Mouse (Mus musculus): ENCODE measurements around the gene Naa80.
A peak's percentile ranks its signal among the peaks of the same experiment; 100 is the strongest.

Gene Naa80

DNA sequence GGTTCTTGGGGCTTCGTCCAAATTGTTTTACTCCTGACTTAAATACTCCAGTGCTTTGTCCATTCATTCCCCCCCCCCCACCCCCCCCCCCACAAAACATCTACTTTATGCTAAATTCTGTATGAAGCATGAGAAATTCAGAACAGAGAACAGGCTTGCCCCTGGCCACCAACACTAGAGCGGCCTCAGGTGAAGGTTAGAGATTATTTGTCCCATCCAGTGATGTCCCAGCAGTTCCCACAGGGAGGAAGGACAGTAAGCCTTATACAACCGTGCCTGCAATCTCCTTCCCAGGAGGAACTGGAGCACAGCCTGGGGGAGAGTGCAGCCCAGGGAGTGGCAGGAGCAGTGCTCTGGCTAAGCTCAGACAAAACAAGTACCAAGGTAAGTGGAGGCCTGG is at the start of gene Naa80:
Gene Naa80, plus strand, starts transcription at position 301 of the 400 bp plus-strand sequence.
- DNase-seq (ENCODE audit: low spot score): no peak

DNA sequence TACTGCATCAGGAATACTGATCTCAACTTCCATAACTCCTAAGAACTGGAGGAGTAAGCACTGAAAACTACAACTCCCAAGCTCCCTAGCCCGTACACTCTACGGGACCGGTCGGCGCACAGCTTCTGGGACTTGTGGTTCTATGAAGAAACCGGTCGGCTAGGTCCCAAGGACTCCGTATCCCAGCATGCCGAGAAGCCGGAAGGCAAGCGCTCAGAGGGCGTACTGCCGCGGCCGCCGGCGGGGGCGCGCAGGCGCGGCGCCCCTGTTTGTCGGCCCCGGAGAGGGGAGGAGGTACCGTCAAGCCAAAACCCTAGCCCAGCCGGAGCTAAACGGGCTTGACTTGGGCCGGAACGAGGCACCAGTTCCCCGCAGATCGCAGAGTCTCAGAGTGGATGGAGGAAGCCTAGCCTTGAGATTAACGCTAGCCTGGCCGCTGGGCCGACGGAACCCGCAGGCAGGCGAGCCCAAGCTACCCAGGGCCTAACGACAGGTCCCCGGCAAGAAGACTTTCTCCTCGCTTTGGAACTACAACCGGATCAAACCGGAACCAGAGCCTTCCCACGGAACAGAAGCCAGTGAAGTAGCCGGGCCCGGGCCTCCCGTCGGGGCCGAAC is 44.8 kb upstream of the Naa80 start, which contains the start of gene Tmem115:
Gene Tmem115, plus strand, starts transcription at position 155 of the 617 bp plus-strand sequence.
- peak; percentile 90 for DNase-seq (ENCODE audit: low spot score)

DNA sequence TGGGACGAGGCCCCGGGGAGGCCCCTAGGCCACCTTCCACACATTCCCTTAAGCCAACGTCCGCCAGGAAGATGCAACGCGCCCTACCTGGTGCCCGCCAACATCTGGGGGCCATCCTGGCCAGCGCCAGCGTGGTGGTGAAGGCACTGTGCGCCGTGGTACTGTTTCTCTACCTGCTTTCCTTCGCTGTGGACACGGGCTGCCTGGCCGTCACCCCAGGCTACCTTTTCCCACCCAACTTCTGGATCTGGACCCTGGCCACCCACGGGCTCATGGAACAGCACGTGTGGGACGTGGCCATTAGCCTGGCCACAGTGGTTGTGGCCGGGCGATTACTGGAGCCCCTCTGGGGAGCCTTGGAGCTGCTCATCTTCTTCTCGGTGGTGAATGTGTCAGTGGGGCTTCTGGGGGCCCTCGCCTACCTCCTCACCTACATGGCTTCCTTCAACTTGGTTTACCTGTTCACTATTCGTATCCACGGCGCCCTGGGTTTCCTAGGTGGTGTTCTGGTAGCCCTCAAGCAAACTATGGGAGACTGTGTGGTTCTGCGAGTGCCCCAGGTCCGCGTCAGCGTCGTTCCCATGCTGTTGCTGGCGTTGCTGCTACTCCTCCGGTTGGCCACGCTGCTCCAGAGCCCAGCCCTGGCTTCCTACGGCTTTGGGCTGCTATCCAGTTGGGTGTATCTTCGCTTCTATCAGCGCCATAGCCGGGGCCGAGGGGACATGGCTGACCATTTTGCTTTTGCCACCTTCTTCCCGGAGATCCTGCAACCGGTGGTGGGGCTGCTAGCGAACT is 44.1 kb upstream of the Naa80 start:
- no peak for DNase-seq (ENCODE audit: low spot score)

DNA sequence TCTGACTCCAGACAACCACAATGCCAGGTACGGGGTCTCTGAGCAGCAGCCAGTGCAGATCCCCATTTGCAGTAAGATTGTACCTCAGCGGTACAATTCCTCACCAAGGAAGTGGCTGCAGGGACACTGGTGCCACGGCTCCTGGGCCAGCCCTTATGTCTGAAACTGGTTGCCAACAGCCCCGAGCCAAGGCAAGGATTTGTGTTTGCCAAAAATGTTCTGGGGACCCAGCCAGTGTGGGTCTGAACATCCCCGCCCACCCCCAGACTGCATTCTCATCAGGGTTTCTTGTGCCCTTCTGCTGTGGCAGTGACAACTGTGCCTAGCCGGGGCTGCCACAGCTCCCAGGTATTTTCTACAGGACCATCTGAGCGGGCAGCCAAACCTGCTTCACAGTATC is 40.5 kb upstream of the Naa80 start:
- no peak for DNase-seq (ENCODE audit: low spot score)

DNA sequence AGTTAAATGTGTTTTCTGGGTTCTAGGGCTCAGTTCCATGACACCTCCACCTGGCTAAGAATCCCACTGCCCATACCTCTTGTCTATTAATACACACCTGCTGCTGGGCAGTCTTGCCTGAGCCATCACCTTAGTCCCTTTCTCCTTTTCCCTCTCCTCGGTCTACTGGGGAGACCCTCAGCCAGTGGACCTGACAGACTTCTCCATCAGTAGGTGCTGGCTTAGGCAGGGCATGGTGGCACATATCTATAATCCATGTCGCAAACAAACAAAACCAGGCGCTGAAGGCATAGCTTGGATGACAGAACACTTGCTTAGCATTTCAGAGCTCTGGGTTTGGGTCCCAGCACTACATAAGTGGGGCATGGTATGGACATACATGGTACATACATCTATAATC is 40.0 kb upstream of the Naa80 start:
- DNase-seq (ENCODE audit: low spot score): no peak

DNA sequence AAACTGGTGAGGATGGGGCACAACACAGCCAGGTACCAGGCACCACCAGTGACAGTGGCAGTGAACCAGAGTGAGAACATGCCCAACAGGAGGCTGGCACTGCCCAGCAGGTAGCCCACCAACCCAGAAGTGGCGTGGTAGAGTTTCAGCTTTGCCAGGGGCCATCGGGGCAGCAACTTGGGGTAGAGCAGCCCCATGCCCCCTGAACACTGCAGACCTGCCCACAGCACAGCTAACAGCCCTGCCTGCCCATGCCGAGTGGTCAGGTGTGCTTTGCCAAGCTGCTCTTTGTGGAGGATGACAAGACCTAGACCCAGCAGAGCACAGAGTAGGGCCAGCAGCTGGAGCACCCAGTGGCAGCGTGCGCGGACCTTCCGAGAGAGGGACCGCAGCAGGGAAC is 38.7 kb upstream of the Naa80 start:
- no peak for DNase-seq (ENCODE audit: low spot score)

DNA sequence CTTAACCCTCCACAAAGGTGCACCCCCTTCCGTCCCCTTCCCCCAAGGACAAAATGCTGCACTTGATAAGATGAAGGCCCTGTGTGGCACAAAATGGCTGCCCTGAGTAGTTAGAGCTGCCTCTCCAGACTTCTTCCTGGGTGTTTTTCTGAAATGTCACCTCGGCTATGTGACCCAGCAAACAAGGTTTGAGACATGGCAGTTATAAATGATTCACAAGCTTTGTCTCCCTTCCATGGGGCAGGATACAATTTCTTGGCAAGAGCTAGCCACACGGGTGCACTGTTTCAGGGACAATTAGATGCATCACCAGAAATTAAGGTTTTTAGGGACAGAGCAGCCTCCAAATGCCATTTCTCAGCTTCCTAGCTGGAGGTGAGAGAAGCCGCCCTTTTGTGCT is 38.3 kb upstream of the Naa80 start:
- no peak for DNase-seq (ENCODE audit: low spot score)

DNA sequence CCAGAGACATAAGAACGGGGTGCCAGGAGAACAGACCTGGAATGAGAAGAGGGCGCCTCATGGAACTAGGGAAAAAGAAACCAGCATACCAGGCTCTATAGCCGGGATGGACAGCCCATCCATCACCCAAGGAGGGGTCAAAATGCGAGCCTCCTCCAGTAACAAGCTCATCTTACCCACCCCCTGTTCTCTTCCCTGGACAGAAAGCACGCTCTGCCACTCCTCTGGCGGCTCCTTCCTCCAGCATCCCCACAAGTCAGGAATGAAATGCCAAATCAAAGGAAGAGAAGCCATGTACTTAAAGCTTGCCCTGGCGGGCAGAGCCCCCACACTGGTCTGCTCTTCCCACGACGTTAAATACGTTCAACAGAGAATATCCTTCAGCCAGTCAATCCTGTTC is 37.7 kb upstream of the Naa80 start:
- no peak for DNase-seq (ENCODE audit: low spot score)

DNA sequence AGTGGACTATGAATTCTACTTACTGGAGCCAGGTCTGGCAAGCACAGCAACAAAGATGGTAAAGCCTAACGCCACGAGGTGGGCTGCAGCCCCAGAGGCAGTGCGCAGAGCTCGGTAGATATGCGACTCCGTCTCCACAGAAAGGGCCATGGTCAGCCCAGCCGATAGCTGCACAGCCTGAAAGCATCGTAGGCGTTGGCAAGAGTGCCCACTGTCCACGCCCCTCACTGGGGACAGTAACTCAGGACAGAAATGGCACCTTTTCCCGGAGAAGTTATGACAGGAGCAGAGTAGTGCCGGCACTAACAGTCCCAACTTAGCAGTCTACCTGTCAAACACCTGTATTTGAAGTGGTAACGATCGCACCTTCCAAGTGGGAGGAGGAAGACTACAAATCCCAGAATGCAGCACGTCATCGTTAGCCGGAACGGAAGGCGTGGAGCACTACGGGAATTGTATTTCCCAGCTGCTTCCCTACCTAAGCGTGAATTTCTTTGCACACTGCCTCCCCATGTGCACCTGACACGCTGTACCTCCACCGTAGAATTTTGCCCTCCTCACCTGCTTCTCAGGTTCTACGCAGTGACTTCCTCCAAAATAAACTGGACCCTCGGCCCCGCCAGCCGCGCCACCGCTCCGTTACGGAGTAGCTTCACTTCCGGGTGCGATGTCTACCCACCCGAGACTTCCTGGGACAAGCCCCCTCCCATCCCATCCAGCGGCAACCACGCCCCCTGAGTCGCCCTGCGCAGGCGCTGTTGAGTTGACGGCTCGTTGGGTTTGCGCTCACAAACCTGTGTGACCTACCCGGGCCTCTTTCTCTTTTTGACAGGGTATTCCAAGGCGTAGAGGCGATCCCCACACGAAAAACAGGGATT is 37.0 kb upstream of the Naa80 start, which contains the start of the genes Cyb561d2 and Nprl2:
Gene Cyb561d2, minus strand, starts transcription at position 720 of the 878 bp plus-strand sequence.
Gene Nprl2, plus strand, starts transcription at position 753 of the 878 bp plus-strand sequence.
- peak; percentile 94 for DNase-seq (ENCODE audit: low spot score)

DNA sequence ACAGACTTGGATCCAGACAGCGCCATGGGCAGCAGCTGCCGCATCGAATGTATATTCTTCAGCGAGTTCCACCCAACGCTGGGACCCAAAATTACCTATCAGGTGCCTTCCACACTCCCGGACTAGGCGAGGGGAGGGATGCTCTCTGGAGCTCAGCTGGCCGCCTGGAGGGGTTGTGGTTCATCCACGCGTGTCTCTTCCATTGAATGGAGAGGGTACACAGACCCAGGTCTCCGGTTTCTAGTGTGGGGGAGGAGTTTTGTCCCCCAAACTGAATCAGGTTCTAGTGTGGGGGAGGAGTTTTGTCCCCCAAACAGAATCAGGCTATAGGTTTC is 36.4 kb upstream of the Naa80 start:
- DNase-seq (ENCODE audit: low spot score): no peak

DNA sequence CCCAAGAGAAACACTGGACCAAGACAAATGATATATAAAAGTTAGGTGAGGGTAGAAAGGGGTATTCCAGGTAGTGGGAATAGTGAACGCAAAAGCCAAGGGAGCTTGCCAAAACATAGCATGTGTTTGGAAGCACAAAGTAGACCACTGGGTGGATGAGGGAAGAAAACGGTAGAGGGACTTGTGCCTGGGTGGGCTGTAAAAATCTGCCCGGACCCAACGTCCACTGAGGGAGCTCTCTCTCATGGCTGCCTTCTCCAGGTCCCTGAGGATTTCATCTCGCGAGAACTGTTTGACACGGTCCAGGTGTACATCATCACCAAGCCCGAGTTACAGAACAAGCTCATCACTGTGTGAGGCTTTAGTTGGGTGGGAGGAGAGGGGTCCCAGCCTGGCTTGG is 36.0 kb upstream of the Naa80 start:
- DNase-seq (ENCODE audit: low spot score): no peak

DNA sequence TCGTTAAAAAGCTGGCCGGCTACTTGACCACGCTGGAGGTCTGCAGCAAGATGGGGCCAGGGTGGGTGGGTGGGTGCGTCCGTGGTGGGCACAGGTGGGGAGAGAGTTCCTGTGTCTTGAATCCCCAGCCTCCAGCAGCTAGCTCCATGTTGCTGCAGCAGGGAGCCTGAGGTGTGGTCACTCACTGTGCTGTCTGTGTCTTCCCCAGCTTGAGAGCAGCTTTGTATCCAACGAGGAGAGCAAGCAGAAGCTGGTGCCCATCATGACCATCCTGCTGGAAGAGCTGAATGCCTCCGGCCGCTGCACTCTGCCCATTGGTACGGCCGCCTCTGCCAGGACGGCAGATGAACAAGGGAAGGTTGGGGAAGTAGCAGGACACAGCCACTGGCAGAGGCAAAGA is 35.4 kb upstream of the Naa80 start:
- DNase-seq (ENCODE audit: low spot score): no peak

DNA sequence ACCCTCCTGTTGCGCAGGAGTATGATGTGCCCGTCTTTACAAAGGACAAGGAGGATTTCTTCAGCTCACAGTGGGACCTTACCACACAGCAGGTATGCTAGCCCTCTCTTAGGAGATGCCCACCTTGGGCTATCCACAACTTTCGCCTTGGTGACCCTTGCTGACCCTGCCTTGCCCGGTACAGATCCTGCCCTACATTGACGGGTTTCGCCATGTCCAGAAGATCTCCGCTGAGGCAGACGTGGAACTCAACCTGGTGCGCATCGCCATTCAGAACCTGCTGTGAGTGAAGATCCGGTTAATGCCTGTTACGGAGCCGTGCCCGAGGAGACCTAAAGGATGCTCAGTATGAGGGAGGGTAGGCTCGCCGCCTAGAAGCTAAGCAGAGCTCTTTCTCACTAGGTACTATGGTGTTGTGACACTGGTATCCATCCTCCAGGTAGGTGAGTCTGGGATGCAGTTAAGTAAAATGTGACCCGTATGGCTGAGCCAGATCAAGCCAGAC is 34.4 kb upstream of the Naa80 start:
- DNase-seq (ENCODE audit: low spot score): no peak

DNA sequence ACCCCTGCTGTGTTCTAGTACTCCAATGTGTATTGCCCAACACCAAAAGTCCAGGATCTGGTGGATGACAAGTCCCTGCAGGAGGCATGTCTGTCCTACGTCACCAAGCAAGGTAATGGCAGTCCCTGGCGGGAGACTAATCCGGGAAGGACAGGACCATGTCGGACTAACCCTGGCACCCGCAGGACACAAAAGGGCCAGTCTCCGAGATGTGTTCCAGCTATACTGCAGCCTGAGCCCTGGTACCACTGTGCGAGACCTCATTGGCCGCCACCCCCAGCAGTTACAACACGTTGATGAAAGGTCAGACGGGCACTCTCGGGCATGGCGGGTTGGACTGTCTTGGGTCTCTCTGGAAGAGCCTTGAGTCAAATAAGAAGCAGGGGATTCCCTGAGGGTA is 34.0 kb upstream of the Naa80 start:
- no peak for DNase-seq (ENCODE audit: low spot score)

DNA sequence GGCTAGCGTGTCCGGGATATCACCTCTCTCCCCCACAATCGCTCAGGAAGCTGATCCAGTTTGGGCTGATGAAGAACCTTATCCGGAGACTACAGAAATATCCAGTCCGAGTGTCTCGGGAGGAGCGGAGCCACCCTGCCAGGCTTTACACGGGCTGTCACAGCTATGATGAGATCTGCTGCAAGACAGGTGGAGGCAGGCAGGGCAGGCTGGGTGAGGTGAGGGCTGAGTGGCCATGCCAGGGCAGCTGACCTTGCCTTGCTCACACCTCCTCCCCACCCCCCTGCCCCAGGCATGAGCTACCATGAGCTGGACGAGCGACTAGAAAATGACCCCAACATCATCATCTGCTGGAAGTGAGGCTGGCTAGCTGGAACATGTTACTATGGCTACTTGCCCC is 33.5 kb upstream of the Naa80 start:
- DNase-seq (ENCODE audit: low spot score): no peak

DNA sequence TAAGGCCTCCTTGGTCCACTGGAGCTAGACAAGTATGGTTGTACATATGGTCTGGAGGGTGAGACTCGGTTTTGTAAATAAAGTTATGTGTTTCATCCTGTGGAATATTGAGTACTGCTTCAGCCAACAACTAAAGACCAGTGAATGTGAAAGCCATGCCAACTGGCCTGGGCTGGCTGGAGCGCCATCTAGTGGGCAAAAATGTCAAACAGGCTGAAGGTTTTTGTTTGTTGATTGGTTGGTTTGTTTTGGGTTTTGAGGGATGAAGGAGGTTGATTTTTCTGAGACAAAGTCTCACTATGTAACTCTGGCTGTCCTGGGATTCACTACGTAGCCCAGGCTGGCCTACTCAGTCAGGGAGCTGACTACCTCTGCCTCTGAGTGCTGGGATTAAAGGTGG is 33.1 kb upstream of the Naa80 start:
- peak; percentile 65 for DNase-seq (ENCODE audit: low spot score)

DNA sequence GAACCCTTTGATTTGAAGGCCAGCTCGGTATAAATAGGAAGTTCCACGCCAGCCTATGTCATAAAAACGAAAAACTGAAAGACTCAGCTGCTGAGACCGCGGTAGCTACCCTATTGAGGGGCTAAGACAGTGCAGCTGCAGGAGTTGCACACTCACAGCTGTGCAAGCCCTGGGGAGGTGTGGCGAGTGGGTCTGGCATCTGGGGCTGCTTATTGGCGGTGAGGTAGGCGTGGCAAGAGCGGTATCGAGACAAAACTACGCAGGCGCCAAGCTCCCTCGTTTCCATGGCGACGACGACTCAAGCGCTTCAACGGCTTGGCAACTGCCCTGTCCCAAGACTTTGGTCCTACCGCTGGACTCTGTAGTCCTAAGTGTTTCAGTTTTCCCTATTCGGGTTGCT is 31.7 kb upstream of the Naa80 start, which contains the start of gene Zmynd10:
Gene Zmynd10, plus strand, starts transcription at position 273 of the 400 bp plus-strand sequence.
- DNase-seq (ENCODE audit: low spot score): peak; percentile 87

DNA sequence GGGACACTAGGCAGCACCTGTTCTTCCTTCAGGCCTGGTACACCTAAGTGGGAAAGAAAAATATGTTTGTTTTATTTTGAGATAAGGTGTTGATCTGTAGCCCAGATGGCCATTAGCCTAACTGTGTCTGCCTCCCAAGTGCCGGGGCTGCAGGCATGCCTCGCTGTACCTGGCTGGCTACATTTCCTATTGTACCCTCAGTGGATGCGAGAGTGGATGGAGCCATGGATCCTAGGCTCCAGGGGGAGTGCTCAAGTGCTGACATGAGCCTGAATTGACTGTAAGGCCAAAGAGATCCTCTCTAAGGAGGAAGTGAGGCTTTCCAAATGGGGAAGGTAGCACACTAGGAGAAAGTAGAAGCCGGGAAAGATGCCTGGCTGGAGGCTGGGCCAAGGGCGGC is 30.7 kb upstream of the Naa80 start:
- no peak for DNase-seq (ENCODE audit: low spot score)

DNA sequence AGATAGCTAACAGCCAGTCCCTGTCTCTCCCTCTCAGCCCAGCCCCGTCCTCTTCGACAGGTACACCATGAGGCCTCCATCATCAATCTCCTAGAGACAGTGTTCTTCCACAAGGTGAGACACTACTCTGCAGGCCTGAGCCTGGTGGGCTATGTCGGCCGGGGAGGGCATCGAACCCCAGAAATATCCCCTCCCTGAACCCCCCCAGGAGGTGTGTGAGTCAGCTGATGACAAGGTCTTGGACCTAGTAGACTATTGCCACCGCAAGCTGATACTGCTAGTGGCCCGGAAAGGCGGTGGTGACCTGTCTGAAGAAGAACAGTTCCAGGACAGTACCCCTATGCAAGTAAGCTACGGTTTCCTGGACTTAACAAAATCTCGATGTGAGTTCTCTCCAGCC is 29.9 kb upstream of the Naa80 start:
- DNase-seq (ENCODE audit: low spot score): no peak

DNA sequence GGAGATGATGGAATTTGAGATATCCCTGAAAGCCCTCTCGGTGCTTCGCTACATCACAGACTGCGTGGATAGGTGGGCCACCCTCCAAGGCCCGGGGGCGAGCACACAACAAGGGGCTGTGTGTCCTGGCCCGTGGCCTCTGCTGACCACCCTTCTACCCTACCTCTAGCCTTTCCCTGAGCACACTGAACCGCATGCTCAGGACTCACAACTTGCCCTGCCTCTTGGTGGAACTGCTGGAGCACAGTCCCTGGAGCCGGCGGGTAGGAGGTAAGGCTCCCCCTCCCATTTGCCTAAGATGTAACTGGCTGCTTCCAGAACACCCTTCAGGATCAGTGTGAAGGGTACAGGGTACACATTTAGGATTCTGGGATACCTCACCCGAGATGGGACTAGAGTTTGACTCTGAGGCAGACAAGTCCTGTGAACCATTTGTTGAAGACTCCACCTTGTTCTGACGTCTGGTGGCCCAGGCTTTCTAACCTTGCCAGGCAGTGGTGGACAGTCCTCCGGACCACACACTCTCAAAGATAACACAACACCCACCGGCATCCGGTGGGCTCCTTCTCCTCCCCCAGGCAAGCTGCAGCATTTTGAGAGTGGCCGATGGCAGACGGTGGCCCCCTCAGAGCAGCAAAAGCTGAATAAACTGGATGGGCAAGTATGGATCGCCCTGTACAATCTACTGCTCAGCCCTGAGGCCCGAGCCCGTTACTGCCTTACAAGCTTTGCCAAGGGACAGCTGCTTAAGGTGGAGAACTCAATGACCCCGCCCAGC is 29.2 kb upstream of the Naa80 start:
- no peak for DNase-seq (ENCODE audit: low spot score)

DNA sequence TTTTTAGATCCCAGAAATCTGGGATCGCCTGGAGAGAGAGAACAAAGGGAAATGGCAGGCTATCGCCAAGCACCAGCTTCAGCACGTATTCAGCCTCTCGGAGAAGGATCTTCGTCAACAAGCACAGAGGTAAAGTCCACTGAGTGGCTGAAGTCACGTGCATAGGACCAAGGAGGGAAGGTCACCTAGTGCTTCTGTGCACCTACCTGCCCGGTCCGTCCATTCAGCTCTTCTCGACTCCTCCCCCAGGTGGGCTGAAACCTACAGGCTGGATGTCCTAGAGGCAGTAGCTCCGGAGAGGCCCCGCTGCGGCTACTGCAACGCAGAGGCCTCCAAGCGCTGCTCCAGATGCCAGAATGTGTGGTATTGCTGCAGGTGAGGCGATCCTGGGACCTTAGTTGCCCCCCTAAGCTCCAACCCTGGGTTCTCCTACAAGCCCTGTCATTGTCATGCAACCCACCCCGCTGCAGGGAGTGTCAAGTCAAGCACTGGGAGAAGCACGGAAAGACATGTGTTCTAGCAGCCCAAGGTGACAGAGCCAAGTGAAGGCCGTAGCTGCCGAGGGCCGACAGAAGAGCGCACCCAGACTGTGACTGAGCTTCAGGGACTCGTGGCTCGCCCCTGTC is 28.1 kb upstream of the Naa80 start:
- DNase-seq (ENCODE audit: low spot score): no peak
